Mouse (Mus musculus): ENCODE data around the gene Tbk1.

DNA sequence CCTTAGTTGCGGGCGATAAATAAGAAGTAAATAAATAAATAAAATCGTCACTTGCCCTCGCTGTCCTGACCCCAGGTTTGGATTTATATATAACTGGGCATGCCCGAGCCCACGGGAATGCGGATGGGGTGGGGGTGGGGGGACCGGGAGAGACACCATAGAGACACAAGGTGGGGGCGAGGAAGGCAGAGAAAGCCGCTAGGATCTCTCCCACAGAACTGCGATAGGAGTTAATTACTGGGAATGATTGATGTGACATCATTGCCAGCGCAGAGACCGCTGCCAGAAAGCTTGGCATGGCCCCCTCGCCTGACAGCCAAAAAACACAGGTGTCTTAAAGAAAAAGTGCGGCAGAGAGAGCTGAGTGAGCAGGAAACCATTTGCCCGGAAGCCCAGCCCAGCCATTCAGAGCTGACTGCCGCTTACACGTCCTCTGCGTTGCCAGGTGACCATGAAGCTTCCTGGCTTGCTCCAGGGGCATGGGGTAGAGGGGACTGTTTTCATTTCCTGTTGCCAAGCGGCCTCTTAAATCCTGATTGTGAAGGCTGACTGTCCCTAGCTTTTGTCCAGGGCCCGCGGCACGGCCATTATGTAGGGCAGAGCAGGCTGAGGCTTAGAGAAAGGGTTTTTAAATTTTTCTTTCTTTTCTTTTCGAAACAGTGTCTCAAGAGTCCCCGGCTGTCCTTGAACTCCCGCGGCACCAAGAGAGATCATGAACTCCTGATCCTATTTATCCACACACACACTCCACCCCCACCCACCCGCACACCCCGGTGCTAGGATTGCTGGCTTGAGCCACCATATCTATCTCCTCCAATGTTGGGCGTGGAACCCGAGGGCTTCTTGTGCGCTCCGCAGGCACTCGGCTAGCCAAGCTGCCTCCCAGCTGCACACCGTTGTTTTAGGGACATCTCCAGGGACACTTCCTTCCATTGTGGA is 81.3 kb downstream of the Tbk1 start:
- TF ChIP-seq CHD2 (IDR thresholded peaks at IDR 0.05; ENCODE audit: low read depth, low read length) (no peak), ZC3H11A (IDR thresholded peaks at IDR 0.05; ENCODE audit: borderline replicate concordance, low read depth, low read length) (no peak), MAFK (IDR thresholded peaks at IDR 0.05; ENCODE audit: insufficient read depth, low read depth, low read length) (0 out of 2 replicates have a peak, but pooled peaks have one; percentile 17), HCFC1 (IDR thresholded peaks at IDR 0.05; ENCODE audit: borderline replicate concordance, insufficient read depth, low read length) (no peak)

Data from ES-E14 (cell line).